Mouse (Mus musculus): ENCODE measurements around the gene Trpc1. TPM values are rescaled to one million over a fixed set of nuclear protein-coding genes. Genes with fewer than 3 reads are reported as not detected.

Gene Trpc1
- not detected in 2 replicates for polyA plus RNA-seq (2012)

DNA sequence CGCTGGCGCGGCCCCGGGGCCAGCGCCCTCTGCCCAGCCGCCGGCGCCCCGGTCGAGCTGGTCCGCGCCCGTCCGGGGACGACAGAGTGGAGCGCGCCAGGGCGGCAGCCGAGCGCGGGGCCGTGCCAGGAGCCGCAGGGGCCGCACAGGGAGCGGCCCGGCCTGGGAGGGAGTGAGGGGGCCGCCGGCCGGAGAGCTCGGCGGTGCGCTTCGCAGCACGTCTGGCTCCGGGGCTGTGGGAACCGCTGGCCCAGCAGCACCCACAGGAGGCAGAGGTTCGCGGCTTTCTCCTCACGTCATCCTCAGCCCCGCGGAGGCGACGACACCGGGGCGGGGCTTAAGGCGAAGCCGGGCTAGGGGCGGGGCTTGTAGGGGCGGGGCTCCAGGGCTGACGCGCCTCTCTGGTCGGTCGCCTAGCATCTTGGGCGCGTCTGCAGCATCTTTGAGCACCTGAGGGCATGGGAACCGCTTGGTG, at the start of gene Trpc1:
Trpc1 (minus strand) TSS at position 339 of the 475 bp plus-strand sequence.
- H3K27me3 ChIP-seq (ENCODE audit: control insufficient read depth) = peaks cover 46% of the 10 kb centered on the region
- no peaks in the 10 kb centered on the region for H3K36me3 ChIP-seq (ENCODE audit: control insufficient read depth)
- peaks cover 12% of the 10 kb centered on the region for H3K4me1 ChIP-seq (ENCODE audit: control insufficient read depth)
- H3K4me3 ChIP-seq (replicated peaks) = peak within 1 kb of the TSS; percentile 66
- H3K9me3 ChIP-seq (ENCODE audit: control insufficient read depth, low read length) = no peaks in the 10 kb centered on the region
- TF ChIP-seq GATA1 (IDR thresholded peaks at IDR 0.05; ENCODE audit: low read length) (no peak), TAL1 (IDR thresholded peaks at IDR 0.05; ENCODE audit: low read length) (no peak)

GRCm38 (mm10) chr9:95796323-95796722, 46.1 kb upstream of the Trpc1 start:
- H3K9me3 ChIP-seq (ENCODE audit: control insufficient read depth, low read length) = no peaks in the 10 kb centered on the region
- no peaks in the 10 kb centered on the region for H3K4me1 ChIP-seq (ENCODE audit: control insufficient read depth)
- H3K27me3 ChIP-seq (ENCODE audit: control insufficient read depth) = no peaks in the 10 kb centered on the region
- no peak overlapping the region for H3K4me3 ChIP-seq (replicated peaks)
- no peak for TF ChIP-seq TAL1 (IDR thresholded peaks at IDR 0.05; ENCODE audit: low read length)
- TF ChIP-seq GATA1 (IDR thresholded peaks at IDR 0.05; ENCODE audit: low read length) = no peak
- H3K36me3 ChIP-seq (ENCODE audit: control insufficient read depth) = no peaks in the 10 kb centered on the region

DNA sequence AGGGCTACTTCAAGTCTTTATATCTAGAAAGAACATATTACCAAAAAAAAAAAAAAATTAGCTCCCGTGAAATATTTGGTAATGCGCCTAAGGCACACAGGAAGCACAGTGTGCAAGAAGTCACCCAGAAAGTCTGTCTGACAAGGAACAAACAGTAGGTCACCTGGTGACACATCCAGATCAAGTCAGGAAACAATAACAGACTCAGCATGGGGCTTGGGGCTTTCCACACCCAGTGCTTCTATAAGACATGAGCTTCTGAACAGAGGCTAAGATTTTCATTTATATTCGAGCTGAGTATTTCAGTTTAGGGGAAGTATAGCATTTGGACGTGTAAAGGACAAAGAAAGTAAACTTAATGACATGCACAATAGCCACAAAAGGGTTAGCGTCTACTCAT, 45.7 kb upstream of the Trpc1 start:
- Histone ChIP-seq H3K9me3 (ENCODE audit: control insufficient read depth, low read length) (no peaks in the 10 kb centered on the region), H3K4me3 (replicated peaks) (no peak overlapping the region), H3K27me3 (ENCODE audit: control insufficient read depth) (no peaks in the 10 kb centered on the region), H3K4me1 (ENCODE audit: control insufficient read depth) (no peaks in the 10 kb centered on the region), H3K36me3 (ENCODE audit: control insufficient read depth) (no peaks in the 10 kb centered on the region)
- TF ChIP-seq GATA1 (IDR thresholded peaks at IDR 0.05; ENCODE audit: low read length) = no peak
- TF ChIP-seq TAL1 (IDR thresholded peaks at IDR 0.05; ENCODE audit: low read length) = no peak

GRCm38 (mm10) chr9:95795077-95795784, 45.1 kb upstream of the Trpc1 start:
- Histone ChIP-seq H3K4me1 (ENCODE audit: control insufficient read depth) (no peaks in the 10 kb centered on the region), H3K36me3 (ENCODE audit: control insufficient read depth) (no peaks in the 10 kb centered on the region), H3K4me3 (replicated peaks) (no peak overlapping the region), H3K27me3 (ENCODE audit: control insufficient read depth) (no peaks in the 10 kb centered on the region), H3K9me3 (ENCODE audit: control insufficient read depth, low read length) (no peaks in the 10 kb centered on the region)
- no peak for TF ChIP-seq TAL1 (IDR thresholded peaks at IDR 0.05; ENCODE audit: low read length)
- TF ChIP-seq GATA1 (IDR thresholded peaks at IDR 0.05; ENCODE audit: low read length) = no peak

- no peaks in the 10 kb centered on the region for H3K9me3 ChIP-seq (ENCODE audit: control insufficient read depth, low read length)
- H3K27me3 ChIP-seq (ENCODE audit: control insufficient read depth) = no peaks in the 10 kb centered on the region
- no peak overlapping the region for H3K4me3 ChIP-seq (replicated peaks)
- H3K4me1 ChIP-seq (ENCODE audit: control insufficient read depth) = no peaks in the 10 kb centered on the region
- TF ChIP-seq TAL1 (IDR thresholded peaks at IDR 0.05; ENCODE audit: low read length) (no peak), GATA1 (IDR thresholded peaks at IDR 0.05; ENCODE audit: low read length) (no peak)
- no peaks in the 10 kb centered on the region for H3K36me3 ChIP-seq (ENCODE audit: control insufficient read depth)
These were observed 44.0 kb upstream of the Trpc1 start for GRCm38 (mm10) chr9:95793986-95794744.

GRCm38 (mm10) chr9:95784888-95785511, 34.8 kb upstream of the Trpc1 start:
- Histone ChIP-seq H3K4me1 (ENCODE audit: control insufficient read depth) (no peaks in the 10 kb centered on the region), H3K36me3 (ENCODE audit: control insufficient read depth) (no peaks in the 10 kb centered on the region), H3K27me3 (ENCODE audit: control insufficient read depth) (no peaks in the 10 kb centered on the region), H3K9me3 (ENCODE audit: control insufficient read depth, low read length) (no peaks in the 10 kb centered on the region), H3K4me3 (replicated peaks) (no peak overlapping the region)
- no peak for TF ChIP-seq GATA1 (IDR thresholded peaks at IDR 0.05; ENCODE audit: low read length)
- TF ChIP-seq TAL1 (IDR thresholded peaks at IDR 0.05; ENCODE audit: low read length) = no peak

GRCm38 (mm10) chr9:95783646-95784293, 33.6 kb upstream of the Trpc1 start:
- H3K4me3 ChIP-seq (replicated peaks) = no peak overlapping the region
- no peak for TF ChIP-seq GATA1 (IDR thresholded peaks at IDR 0.05; ENCODE audit: low read length)
- no peak for TF ChIP-seq TAL1 (IDR thresholded peaks at IDR 0.05; ENCODE audit: low read length)
- no peaks in the 10 kb centered on the region for H3K27me3 ChIP-seq (ENCODE audit: control insufficient read depth)
- no peaks in the 10 kb centered on the region for H3K4me1 ChIP-seq (ENCODE audit: control insufficient read depth)
- no peaks in the 10 kb centered on the region for H3K36me3 ChIP-seq (ENCODE audit: control insufficient read depth)
- H3K9me3 ChIP-seq (ENCODE audit: control insufficient read depth, low read length) = no peaks in the 10 kb centered on the region

- H3K9me3 ChIP-seq (ENCODE audit: control insufficient read depth, low read length) = no peaks in the 10 kb centered on the region
- no peak overlapping the region for H3K4me3 ChIP-seq (replicated peaks)
- no peaks in the 10 kb centered on the region for H3K4me1 ChIP-seq (ENCODE audit: control insufficient read depth)
- H3K36me3 ChIP-seq (ENCODE audit: control insufficient read depth) = peaks cover 3% of the 10 kb centered on the region; the same call in 1 of the 2 replicates
- TF ChIP-seq TAL1 (IDR thresholded peaks at IDR 0.05; ENCODE audit: low read length) = no peak
- TF ChIP-seq GATA1 (IDR thresholded peaks at IDR 0.05; ENCODE audit: low read length) = no peak
- no peaks in the 10 kb centered on the region for H3K27me3 ChIP-seq (ENCODE audit: control insufficient read depth)
These were observed 21.5 kb upstream of the Trpc1 start for GRCm38 (mm10) chr9:95771671-95772070.
